Comparison of ENCODE assay signal across 9 mouse cellular contexts in genomic region chr8:105825506-105825905, GRCm38 (mm10). TPM values are rescaled to one million over a fixed set of nuclear protein-coding genes. Genes with fewer than 3 reads are reported as not detected.
DNase-seq lines count a peak whose midpoint lies in the region; ATAC-seq lines count a peak whose summit lies in the region.
"Had no signal": no experiment of that assay in that cellular context is flagged by ENCODE, and none has a peak within 500 bp of the region (broad histone marks: within the 10 kb centered on the region; RNA-seq: fewer than 3 reads in every experiment).

No protein-coding gene starts in this region.

- DNase-seq in kidney, adult 9 months, result no peak
- DNase-seq in right cerebral cortex, postnatal 25 days, result no peak
- DNase-seq in thymus, postnatal 0 days (ENCODE audit: low spot score), result no peak
- DNase-seq in left cerebral cortex, postnatal 25 days (ENCODE audit: low spot score in 2 of 2), result no peak

- H3K36me3 ChIP-seq in kidney, embryonic 14.5 days (ENCODE audit: control insufficient read depth, insufficient read depth, low read length), result peaks cover 29% of the 10 kb centered on the region
- peaks cover 46% of the 10 kb centered on the region for H3K36me3 ChIP-seq in embryonic facial prominence, embryonic 13.5 days
- peaks cover 6% of the 10 kb centered on the region; the same call in 1 of the 2 replicates for H3K36me3 ChIP-seq in intestine, embryonic 16.5 days (ENCODE audit: control insufficient read depth, insufficient read depth, low read length)

- no peaks in the 10 kb centered on the region for H3K27me3 ChIP-seq in kidney, embryonic 14.5 days (ENCODE audit: control insufficient read depth, insufficient read depth, low read length)
- no peaks in the 10 kb centered on the region for H3K27me3 ChIP-seq in embryonic facial prominence, embryonic 13.5 days
- no peaks in the 10 kb centered on the region for H3K27me3 ChIP-seq in intestine, embryonic 16.5 days (replicated peaks; ENCODE audit: control insufficient read depth, insufficient read depth, low read length)

- H3K4me3 ChIP-seq in kidney, embryonic 14.5 days (ENCODE audit: low read length), result peak overlapping the region; percentile 70
- H3K4me3 ChIP-seq in embryonic facial prominence, embryonic 13.5 days, result peak overlapping the region; percentile 87
- peak overlapping the region; percentile 87 for H3K4me3 ChIP-seq in intestine, embryonic 16.5 days (ENCODE audit: low read length)

- ATAC-seq in kidney, embryonic 14.5 days (ENCODE audit: low FRiP score, low TSS enrichment), result no peak
- ATAC-seq in embryonic facial prominence, embryonic 13.5 days (ENCODE audit: insufficient number of reproducible peaks, insufficient read depth, low FRiP score, low TSS enrichment, low read depth), result no peak
- no peak for ATAC-seq in intestine, embryonic 16.5 days
- ATAC-seq in monocyte, adult 5-6 weeks (replicated peaks; ENCODE audit: insufficient number of reproducible peaks, low FRiP score, low TSS enrichment, poor library complexity, severe bottlenecking), result peak; percentile 41

- H3K27ac ChIP-seq in kidney, embryonic 14.5 days (ENCODE audit: low read depth, low read length), result no peak overlapping the region
- H3K27ac ChIP-seq in embryonic facial prominence, embryonic 13.5 days, result no peak overlapping the region
- H3K27ac ChIP-seq in intestine, embryonic 16.5 days (ENCODE audit: low read length), result no peak overlapping the region

- WGBS in kidney, embryonic 14.5 days, result 57% methylated on average over 4 of the region's 4 CpGs
- 80% methylated on average over 4 of the region's 4 CpGs for WGBS in embryonic facial prominence, embryonic 13.5 days
- WGBS in intestine, embryonic 16.5 days, result 67% methylated on average over 4 of the region's 4 CpGs

- peak overlapping the region; percentile 90; the same call in 1 of the 2 replicates for H3K9ac ChIP-seq in kidney, embryonic 14.5 days (ENCODE audit: low read depth, low read length)
- peak overlapping the region; percentile 92 for H3K9ac ChIP-seq in embryonic facial prominence, embryonic 13.5 days
- H3K9ac ChIP-seq in intestine, embryonic 16.5 days (ENCODE audit: low read depth, low read length), result 0 out of 2 replicates have a peak overlapping the region, but pooled peaks have one; percentile 89

- peaks cover 10% of the 10 kb centered on the region for H3K4me1 ChIP-seq in kidney, embryonic 14.5 days (ENCODE audit: control insufficient read depth, insufficient read depth, low read length)
- peaks cover 19% of the 10 kb centered on the region for H3K4me1 ChIP-seq in embryonic facial prominence, embryonic 13.5 days
- H3K4me1 ChIP-seq in intestine, embryonic 16.5 days (ENCODE audit: control insufficient read depth, insufficient read depth, low read length), result peaks cover 9% of the 10 kb centered on the region

- peak overlapping the region; percentile 84 for H3K4me2 ChIP-seq in kidney, embryonic 14.5 days (replicated peaks; ENCODE audit: low read depth, low read length)
- H3K4me2 ChIP-seq in embryonic facial prominence, embryonic 13.5 days, result peak overlapping the region; percentile 88
- H3K4me2 ChIP-seq in intestine, embryonic 16.5 days (ENCODE audit: low read depth, low read length), result peak overlapping the region; percentile 80; the same call in 1 of the 2 replicates

- intact Hi-C loops in left cerebral cortex, postnatal 25 days (cut with DNase I), result loop anchor here (5.0 kb wide), 1 partner anchor 113 kb away; no protein-coding TSS in a partner anchor

- no peaks in the 10 kb centered on the region for H3K9me3 ChIP-seq in kidney, embryonic 14.5 days (ENCODE audit: control insufficient read depth, low read length)
- H3K9me3 ChIP-seq in embryonic facial prominence, embryonic 13.5 days, result no peaks in the 10 kb centered on the region
- no peaks in the 10 kb centered on the region for H3K9me3 ChIP-seq in intestine, embryonic 16.5 days (ENCODE audit: control insufficient read depth, low read length)

RNA-seq across cellular contexts. Expression of gene Ranbp10, which starts 1.6 kb away (rescaled TPM):
- polyA plus RNA-seq in kidney, embryonic 14.5 days (2014; fragmentation: Nextera tagmentation; extraction: Ambion mirVana), result 13.6 and 14.9 TPM in 2 replicates
- 15.1 and 17.8 TPM in 2 replicates for polyA plus RNA-seq in embryonic facial prominence, embryonic 13.5 days (2015; fragmentation: Nextera tagmentation; extraction: Ambion mirVana)
- 7.1 and 8.2 TPM in 2 replicates for polyA plus RNA-seq in intestine, embryonic 16.5 days (2015; fragmentation: Nextera tagmentation; extraction: Ambion mirVana)
- total RNA-seq in monocyte, adult 5-6 weeks (2017), result 11.8 to 19.7 TPM (median 13.0 TPM) in 3 replicates
- 8.4 and 9.9 TPM in 2 replicates for polyA plus RNA-seq in thymus, postnatal 0 days (2015; fragmentation: Nextera tagmentation; extraction: Ambion mirVana)
- 10 to 100 TPM; 24.4 to 25.8 TPM for total RNA-seq in left cerebral cortex, postnatal 25 days (2021)

RNA-seq across cellular contexts. Expression of gene Tsnaxip1, which starts 2.0 kb away (rescaled TPM):
- polyA plus RNA-seq in kidney, embryonic 14.5 days (2014; fragmentation: Nextera tagmentation; extraction: Ambion mirVana), result 0.14 and 0.27 TPM in 2 replicates
- polyA plus RNA-seq in embryonic facial prominence, embryonic 13.5 days (2015; fragmentation: Nextera tagmentation; extraction: Ambion mirVana), result 0.21 and 0.24 TPM in 2 replicates
- polyA plus RNA-seq in intestine, embryonic 16.5 days (2015; fragmentation: Nextera tagmentation; extraction: Ambion mirVana), result not detected in 2 replicates
- 0.19 TPM in 1 of 3 replicates, not detected in the others for total RNA-seq in monocyte, adult 5-6 weeks (2017)
- polyA plus RNA-seq in thymus, postnatal 0 days (2015; fragmentation: Nextera tagmentation; extraction: Ambion mirVana), result 0.10 and 0.18 TPM in 2 replicates
- total RNA-seq in left cerebral cortex, postnatal 25 days (2021), result not detected
- polyA plus RNA-seq: small intestine, adult 2 months had no signal

RNA-seq across cellular contexts. Expression of gene Cenpt, which starts 27.6 kb away (rescaled TPM):
- 31.1 and 41.0 TPM in 2 replicates for polyA plus RNA-seq in kidney, embryonic 14.5 days (2014; fragmentation: Nextera tagmentation; extraction: Ambion mirVana)
- 56.0 and 58.7 TPM in 2 replicates for polyA plus RNA-seq in embryonic facial prominence, embryonic 13.5 days (2015; fragmentation: Nextera tagmentation; extraction: Ambion mirVana)
- polyA plus RNA-seq in intestine, embryonic 16.5 days (2015; fragmentation: Nextera tagmentation; extraction: Ambion mirVana), result 25.5 and 28.9 TPM in 2 replicates
- 3.6 to 7.3 TPM (median 5.4 TPM) in 3 replicates for total RNA-seq in monocyte, adult 5-6 weeks (2017)
- polyA plus RNA-seq in thymus, postnatal 0 days (2015; fragmentation: Nextera tagmentation; extraction: Ambion mirVana), result 25.1 and 28.2 TPM in 2 replicates
- total RNA-seq in left cerebral cortex, postnatal 25 days (2021), result 10 to 100 TPM; 14.0 to 16.6 TPM

RNA-seq across cellular contexts. Expression of gene Thap11, which starts 29.4 kb away (rescaled TPM):
- 57.2 and 65.0 TPM in 2 replicates for polyA plus RNA-seq in kidney, embryonic 14.5 days (2014; fragmentation: Nextera tagmentation; extraction: Ambion mirVana)
- polyA plus RNA-seq in embryonic facial prominence, embryonic 13.5 days (2015; fragmentation: Nextera tagmentation; extraction: Ambion mirVana), result 73.5 and 77.5 TPM in 2 replicates
- 49.4 and 49.6 TPM in 2 replicates for polyA plus RNA-seq in intestine, embryonic 16.5 days (2015; fragmentation: Nextera tagmentation; extraction: Ambion mirVana)
- 12.3 to 21.2 TPM (median 20.9 TPM) in 3 replicates for total RNA-seq in monocyte, adult 5-6 weeks (2017)
- polyA plus RNA-seq in thymus, postnatal 0 days (2015; fragmentation: Nextera tagmentation; extraction: Ambion mirVana), result 55.4 and 56.2 TPM in 2 replicates
- total RNA-seq in left cerebral cortex, postnatal 25 days (2021), result 10 to 100 TPM; 40.0 to 40.4 TPM

RNA-seq across cellular contexts. Expression of gene Nutf2, which starts 34.9 kb away (rescaled TPM):
- 329 and 342 TPM in 2 replicates for polyA plus RNA-seq in kidney, embryonic 14.5 days (2014; fragmentation: Nextera tagmentation; extraction: Ambion mirVana)
- 191 and 275 TPM in 2 replicates for polyA plus RNA-seq in embryonic facial prominence, embryonic 13.5 days (2015; fragmentation: Nextera tagmentation; extraction: Ambion mirVana)
- 165 and 207 TPM in 2 replicates for polyA plus RNA-seq in intestine, embryonic 16.5 days (2015; fragmentation: Nextera tagmentation; extraction: Ambion mirVana)
- 20.2 to 38.8 TPM (median 28.6 TPM) in 3 replicates for total RNA-seq in monocyte, adult 5-6 weeks (2017)
- polyA plus RNA-seq in thymus, postnatal 0 days (2015; fragmentation: Nextera tagmentation; extraction: Ambion mirVana), result 169 and 192 TPM in 2 replicates
- total RNA-seq in left cerebral cortex, postnatal 25 days (2021), result 10 to 100 TPM; 21.8 to 32.1 TPM
